Mouse (Mus musculus) heart, adult 11 months (tissue): ENCODE results near the gene March9.
A peak's percentile ranks its signal among the peaks of the same experiment; 100 is the strongest.

Experiments used
- DNase-seq: peaks from one replicate; pipeline ENCODE4 v3.0.0; 2022

The March9 gene

DNA sequence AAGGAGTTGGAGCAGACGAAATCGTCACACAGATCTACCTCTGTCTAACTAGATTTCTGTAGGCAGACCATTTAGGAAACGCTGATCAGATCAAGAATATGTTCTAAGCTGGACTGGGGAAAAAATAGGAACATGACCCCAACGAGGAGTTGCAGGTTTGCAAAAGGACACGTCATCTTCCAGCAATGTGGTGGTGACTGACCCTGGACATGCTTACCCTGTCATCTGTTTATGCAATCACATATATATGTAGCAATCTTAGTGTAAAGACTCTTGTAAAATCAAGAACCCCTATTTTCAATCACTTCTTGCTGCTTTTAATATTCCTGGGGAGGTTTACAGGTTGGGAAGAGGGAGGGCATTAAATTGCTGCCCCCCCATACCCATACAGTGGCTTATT, 2.5 kb upstream of the March9 start:
- DNase-seq = peak; percentile 78

DNA sequence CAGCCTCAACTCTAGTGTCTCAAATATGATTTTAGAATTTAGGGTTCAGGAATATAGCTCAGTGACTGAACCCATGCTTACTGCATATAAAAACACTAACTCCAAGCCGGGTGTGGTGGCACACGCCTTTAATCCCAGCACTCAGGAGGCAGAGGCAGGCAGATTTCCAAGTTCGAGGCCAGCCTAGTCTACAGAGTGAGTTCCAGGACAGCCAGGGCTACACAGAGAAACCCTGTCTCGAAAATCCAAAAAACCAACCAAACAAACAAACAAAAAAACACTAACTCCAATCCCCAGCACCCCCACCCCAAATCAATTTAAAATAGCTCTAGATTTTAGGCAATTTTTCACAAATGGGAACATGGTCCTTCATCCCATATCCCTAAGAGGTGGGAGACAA, 2.1 kb upstream of the March9 start:
- peak; percentile 88 for DNase-seq

DNA sequence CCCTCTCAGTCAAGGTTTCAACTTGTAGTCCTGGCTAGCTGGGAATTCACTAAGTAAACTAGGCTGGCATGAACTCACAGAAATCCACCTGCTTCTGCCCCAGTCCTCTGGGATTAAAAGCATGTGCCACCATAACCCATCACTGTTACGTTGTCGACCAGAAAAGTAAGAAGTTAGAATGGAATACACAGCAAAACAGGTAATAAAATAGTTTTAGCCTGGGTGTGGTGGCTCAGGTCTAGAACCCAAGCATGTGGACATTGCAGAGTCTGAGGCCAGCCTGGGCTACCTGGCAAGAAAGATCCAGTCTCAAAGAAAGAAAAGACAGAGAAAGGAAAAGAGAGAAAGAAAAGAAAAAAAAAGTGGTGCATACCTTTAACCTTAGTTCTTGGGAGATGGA, 1.5 kb upstream of the March9 start:
- peak; percentile 69 for DNase-seq

DNA sequence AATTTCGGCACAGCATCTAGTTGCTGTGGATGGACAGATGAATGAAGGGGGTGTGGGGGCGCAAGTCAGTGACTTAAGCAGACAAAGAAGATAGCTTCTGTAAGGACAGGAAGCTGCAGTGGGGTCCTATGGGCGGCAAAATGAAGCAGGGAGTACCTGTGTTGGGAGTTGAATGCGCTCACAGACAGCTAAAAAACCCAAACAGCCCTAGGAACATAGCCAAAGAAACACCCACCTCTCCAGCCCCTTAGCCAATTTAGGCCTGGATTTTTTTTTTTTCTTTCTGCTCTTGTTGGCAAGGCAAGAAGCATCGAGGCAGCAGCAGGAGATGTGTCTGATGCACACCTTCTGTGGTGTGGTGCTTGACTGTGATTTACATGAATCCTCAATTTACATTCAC, 1.1 kb upstream of the March9 start:
- peak; percentile 89 for DNase-seq

DNA sequence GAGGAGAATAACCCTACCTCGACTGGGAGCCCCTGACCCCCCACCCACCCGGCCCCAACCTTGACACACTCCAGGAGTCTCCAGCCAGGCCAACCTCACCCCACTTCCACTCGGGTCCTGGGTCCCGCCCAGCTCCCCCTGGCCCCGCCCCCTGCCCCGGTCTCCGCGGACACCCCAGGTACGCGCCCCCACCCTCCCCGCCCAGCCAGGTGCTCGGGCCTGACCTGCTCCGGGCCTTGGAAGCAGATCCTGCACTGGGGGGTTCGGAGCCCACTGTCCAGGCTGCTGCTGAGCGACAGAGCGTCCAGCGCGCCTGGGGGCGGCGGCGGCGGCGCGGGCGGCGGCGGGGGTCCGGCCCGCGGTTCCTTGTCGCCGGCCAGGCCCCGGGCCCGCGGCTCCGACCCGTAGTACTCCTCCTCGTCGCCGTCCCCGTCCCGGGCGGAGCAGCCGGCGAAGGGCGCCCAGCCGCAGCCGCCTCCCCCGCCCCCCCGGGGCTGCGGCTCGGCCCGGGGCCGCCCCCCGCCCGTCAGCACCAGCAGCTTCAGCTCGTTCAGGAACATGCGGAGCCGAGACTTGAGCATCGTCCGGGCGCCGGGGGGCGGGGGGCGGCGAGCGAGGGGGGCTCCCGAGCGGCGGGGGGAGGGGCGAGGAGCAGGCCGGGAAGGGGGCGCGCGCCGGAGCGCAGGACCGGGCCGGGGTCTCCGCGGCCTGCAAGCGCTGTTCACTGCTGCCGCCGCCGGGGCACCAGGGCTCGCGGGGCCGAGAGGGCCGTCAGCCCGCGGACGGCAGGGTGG, 613 bp downstream of the March9 start:
- peak; percentile 91 for DNase-seq

DNA sequence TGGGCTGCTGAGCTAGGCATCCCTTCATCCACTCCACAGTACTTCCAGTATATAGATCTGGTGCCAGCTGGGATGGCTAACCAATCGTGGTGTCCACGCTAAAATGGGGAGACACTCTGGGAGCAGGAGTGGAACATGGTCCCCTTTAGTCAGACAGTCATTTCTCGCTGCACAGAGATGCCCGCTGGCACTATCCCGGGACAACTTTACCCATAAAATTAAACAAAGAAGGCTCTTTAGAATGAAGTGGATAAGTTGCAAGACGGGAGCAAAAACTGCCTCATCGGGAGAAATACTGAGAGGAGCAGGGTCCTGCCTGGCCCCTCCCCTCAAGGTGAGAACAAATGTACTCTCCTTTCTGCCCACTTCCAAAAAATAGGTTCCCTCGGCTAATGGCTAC, 1.3 kb downstream of the March9 start:
- DNase-seq = no peak

DNA sequence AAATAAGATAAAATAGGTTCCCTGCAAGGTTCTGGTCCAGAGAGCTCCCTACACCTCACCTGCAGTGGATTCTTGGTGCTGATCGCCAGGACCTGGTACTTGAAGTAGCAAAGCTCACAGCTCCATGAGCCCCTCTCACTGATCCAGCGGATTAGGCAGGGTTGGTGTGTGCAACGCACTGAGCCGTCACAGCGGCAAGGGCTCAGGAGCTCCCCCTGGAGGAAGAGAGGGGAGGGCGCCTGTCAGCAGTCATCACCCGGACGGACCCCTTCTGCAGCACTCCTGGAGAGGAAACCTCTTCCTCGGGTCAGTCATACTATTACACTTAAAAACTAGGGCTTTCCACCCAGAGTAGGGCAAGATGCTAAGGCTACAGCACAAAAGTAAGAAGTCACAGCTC, 1.8 kb downstream of the March9 start:
- DNase-seq = peak; percentile 95

DNA sequence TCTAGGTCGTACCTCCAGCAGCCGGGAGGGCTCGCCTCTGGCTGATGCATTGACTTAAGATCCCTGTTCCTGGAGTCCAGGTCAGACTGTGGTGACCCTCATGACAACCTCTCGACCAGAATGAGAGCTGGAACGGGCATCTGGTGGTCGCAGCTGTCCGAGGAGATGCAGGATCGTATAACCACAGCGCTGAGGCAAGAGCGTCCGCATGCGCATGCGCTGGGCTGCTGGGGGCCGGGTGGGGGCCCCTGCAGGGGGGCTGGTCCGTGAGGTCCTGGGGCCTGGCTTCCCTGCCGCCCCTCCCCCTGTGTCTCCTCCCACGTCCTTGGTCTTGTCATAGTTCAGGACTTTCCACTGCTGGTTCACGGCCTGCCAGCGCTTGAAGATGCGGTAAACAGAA, 3.5 kb downstream of the March9 start:
- peak; percentile 92 for DNase-seq

DNA sequence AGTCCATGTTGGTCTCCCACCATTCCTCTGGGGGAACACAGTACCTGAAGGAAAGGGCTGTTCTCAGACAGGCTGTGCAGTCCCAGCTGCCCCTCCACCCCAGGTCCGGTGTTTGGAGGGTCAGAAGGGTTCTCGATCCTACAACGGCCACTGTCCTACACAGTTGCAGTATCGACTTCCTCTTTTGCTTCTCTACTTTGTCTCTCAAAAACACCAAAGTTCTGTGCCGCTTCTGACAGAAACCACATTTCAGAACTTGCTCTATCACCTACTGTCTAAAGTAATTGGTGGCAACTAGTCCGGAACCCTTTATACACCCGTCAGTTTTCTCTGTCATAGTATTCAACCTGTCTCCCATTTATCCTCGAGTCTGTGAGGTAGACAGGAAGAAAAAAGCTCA, 4.6 kb downstream of the March9 start:
- DNase-seq = no peak

DNA sequence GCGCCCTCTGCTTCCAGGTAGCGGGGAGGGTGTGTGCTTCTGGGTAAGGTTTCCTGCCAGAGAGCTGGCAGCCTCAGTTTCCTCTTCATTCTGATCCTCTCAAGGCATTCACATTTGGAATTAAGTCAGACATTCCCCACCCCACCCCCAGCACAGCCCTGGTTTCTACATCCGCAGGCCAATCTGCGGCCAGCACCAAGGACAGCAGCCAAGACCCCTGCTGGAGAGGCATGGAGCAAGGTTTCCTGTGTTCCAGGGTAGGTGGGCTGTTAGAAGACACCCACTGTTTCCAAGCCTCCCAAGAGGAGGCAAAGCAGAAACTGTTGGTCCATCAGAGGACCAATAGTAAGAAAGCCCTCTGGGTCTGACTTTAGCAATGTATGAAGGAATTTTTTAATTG, 5.3 kb downstream of the March9 start:
- DNase-seq = no peak

DNA sequence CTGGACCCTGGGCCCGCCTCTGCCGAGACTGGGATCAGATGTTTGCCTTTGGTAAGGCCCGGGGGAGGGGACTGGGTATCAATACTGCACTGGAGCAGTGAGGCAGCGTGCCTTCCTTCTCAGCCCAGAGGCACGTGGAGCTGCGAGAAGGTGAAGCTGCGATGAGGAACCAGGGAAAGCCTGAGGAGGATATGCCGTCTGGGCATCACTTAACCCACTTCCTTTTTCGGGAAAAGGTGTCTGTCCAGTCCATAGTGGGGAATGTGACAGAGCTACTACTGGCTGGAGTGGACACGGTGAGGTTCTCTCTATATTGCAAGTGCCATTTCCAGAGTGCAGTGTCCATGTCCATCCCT, 9.9 kb downstream of the March9 start:
- no peak for DNase-seq

DNA sequence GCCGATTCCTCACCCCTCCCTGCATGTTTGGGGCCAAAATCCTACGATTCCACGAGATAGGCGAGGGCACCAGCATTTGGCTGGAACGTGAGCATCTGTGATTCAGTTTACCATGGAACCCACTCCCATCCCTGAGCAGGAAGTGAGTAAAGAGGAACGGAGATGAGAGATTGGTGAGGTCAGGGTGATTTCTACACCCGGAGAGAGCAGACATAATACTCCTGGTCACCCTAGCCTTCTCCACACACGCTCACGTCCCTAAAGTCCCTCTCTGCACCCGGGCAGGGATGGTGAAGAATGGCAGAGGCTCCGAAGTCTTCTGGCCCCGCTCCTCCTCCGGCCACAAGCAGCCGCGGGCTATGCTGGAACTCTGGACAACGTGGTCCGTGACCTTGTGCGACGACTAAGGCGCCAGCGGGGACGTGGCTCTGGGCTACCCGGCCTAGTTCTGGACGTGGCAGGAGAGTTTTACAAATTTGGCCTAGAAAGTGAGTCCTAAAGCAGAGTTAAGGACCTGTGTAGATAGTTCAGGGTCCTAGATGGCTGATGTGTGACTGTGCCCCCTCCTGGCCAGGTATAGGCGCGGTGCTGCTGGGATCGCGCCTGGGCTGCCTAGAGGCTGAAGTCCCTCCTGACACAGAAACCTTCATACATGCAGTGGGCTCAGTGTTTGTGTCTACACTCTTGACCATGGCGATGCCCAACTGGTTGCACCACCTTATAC, 10.4 kb downstream of the March9 start:
- DNase-seq = no peak

DNA sequence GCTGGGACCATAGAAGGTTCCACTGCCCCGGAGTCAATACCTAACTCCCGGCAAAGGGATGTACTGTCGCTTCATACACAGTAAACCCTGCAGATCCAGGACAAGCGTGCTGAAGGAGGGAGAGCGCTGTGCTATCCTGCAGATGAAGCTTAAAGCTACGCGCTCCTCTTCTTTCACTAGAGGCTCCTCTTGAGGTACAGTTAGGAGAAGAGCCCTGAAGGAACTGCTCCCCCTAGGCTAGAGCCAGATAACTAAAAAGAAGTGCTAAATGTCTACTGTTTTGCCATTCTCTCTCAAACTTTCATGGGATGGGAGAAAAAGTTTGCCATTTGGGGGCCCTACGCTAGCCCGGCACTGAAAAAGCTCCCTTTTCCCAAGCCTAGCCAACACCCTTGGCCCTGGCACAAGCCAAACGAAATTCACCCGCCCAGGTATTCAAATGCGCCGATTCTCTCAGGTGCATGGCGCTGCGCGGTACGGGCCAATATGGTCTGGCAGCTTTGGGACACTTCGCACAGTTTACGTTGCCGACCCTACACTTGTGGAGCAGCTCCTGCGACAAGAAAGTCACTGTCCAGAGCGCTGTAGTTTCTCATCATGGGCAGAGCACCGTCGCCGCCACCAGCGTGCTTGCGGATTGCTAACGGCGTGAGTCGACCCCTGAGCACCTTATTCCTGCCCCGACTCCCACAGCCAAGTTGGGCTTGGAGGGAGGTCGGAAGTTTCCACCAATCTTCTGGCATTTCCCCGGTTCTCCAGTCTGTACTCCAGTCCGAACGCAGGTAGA, 11.2 kb downstream of the March9 start:
- no peak for DNase-seq

DNA sequence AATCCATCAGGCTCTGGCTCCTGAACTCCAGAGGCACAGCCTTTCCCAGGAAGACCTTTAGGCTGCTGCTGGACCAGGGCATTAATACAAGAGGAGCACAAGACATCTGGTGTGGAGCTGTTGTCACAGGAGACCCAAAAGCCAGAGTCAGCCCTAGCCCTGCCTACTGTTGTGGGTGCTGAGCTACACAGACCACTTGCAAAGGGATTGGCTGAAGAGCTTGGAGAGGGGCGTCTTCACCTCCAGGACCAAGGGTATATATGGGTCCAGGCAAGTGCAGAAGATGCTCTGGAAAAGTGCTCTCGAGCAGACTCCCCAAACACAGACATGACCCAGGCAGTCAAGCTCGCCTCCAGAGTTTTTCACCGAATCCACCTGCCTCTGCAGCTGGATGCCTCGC, 12.0 kb downstream of the March9 start, which contains the start of gene Cyp27b1:
TSS of gene Cyp27b1 (plus strand) at position 297 of the 400 bp plus-strand sequence.
- no peak for DNase-seq

DNA sequence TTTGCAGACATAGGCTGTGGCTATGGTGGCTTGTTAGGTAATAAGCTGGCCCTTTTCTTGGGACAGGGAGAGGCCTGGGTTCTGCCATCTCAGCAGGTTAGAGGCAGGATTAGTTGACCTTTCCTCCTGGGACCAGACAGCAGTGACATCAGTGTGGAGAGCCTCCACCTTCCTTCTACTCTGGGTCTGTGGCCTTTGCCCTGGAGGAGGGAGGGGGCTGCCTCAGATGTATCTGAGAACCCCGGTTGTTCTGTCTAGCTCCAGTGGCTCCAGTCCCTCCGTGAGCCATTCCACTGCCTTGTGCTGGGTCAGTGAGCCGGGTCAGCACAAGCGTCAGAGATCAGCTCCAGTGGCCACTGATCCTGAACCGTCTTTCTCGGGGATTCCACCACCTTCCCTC, 16.8 kb downstream of the March9 start:
- DNase-seq = no peak

DNA sequence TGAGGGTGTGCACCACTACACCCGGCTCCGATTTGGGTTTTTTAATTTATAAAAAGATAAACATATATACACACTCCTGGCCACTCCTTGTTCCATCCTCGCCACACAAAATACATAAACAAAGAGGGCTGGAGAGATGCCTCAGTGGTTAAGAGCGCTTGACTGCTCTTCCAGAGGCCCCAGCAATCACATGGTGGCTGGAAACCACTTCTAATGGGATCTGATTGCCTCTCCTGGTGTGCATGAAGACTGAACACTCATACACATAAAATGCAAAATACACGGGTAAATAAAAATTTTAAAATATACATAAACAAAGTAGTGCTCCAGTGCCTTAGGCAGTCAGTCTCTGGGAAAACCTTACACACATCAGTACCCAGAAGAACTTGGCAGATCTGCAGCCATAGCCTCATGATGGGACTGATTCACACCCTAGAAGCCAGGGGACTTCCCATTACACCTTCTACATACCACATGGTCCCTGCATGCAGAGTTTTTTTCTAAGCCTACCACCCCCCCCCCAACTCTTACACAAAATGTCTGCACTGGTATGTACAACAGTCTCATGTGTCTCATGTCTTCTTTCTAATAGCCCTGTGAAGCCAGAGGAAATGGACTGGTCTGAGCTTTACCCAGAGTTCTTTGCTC, 17.4 kb downstream of the March9 start:
- DNase-seq = no peak

DNA sequence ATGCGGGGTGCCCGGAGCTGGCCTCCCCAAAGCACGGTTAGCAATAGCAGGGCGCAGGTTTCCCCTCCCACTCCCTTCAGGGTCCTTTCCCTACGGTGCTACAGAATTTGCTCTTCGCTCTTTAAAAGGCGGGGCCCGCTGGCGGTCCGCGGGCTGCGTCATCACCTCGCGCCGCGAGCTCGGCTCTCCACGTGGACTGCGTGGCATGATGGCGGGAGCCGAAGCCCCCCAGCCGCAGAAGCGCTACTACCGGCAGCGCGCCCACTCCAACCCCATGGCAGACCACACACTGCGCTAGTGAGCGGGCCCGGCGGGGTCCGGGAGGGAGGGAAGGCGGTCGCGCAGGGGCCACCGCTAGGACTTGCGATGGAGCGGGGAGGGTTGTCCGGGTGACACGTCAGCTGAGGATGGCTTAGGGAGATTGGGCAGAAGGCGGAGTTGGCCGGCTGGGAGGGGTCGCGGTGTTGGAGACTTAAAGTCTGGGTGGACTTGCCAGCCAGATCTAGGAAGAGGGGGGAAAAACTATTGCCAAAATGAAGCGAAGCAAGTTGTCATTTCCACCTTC, 18.1 kb downstream of the March9 start:
- DNase-seq = peak; percentile 98

DNA sequence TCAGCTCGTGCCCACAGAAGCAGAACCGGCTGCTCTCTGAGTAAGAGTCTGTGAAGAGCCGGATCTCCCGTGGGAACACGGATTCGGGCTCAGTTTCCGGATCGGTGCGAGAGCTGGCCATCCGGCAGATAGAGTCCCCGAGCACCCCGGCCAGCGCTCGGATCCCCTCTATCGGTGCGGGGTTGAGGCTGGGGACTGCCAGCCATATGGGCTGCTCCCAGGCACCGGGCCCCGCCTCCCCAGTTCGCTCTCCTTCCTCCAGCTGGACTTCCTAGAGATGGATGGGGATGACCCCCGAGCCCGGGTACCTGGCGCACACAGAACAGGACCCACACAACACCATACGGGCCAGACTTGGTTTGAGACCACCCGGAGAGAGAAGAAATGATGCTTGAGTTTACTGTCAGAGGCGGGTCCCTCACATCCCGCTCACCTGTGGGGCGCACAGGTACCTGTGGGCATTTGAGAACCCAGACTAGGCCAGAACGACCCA, 18.7 kb downstream of the March9 start, which contains the start of the genes Mettl1 and Eef1akmt3:
TSS of gene Mettl1 (plus strand) at position 141 of the 493 bp plus-strand sequence.
TSS of gene Eef1akmt3 (minus strand) at position 240 of the 493 bp plus-strand sequence.
- DNase-seq = peak; percentile 96

DNA sequence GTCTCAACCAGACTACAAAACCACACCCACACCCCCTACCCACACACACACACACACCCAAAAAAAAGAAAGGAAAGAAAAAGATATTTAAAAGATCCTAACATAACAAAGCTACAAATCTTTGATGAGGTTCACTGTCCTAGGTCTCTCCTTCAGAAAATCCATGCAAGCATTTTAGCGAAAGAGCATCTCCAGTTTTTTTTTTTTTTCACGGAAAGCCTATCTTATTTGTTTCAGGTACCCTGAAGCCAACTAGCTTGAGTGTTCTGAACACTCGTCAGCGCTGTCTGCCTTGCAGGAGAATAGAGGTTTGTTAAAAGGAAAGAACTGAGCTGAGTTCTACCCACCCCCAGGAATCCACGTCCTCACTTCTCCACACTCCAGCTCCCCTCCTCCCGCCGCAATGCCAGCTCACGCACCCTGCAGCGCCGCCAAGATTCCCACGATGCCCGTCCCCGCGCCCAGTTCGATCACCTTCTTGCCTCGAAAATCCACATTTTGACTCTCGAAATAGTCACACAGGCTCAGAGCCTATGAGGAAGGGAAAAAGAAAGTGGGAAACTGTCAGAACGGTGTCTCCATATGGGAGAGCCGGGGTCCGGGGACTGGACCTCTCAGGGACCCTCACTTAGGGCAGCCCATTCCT, 19.3 kb downstream of the March9 start:
- no peak for DNase-seq

DNA sequence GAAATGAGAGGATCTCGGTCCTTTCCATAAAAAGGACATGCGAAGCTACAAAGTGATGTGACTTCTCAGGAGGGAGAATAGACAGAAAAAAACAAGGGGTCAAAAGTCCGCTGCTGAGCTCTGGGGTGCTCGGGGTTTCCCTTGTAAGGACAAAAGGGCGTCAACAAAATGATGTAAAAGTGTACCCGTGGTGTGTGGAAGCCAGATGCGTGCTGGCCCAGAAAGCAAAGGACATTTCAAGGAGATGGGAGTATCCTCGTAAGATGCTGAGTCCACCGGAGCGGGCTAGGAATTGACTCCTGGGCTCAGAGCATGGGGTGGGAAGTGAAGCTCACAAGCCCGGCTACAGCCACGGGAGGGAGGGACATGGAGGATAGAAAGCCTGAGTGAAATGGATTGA, 22.3 kb downstream of the March9 start:
- no peak for DNase-seq

DNA sequence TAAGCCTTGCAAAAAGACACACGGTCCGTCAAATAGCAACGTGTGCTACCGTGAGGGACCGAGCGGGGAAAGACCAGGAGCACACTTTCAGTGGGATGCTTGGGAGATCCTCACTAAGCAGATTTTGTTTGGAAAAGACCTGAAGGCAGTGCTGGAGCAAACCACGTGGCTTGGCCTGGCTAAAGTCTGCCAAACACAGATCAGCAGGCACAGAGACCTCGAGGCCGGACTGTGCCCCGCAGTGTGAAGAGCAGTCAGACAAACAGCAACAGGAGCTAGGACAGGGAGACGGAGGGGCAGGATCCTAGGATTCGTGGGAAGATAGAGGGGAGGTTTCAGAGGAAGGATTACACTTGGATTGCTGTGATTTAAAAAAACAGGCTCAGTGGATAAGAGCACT, 23.7 kb downstream of the March9 start:
- no peak for DNase-seq

DNA sequence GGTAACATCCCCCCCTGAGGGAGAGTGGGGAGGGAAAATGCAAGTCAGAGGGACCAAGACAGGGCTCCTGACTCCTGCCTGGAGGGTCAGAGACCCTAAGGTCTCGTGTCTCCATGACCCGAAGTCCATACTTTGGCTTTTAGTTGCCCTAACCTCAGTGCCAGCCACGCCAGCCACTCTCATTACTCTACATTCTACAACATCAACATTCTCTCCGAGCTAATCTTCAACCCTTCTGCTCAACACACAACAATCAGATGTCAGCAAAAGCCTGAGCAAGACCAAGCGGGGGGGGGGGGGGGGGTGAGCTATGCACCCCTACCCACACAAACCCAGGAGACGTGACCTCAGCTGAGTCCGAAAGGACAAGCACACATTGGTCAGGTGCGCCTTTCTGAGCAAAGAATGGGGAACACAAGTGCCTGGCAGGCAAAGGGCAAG, 26.7 kb downstream of the March9 start:
- DNase-seq = no peak
